Mouse (Mus musculus) small intestine, adult 2 months (tissue): Measurements from ENCODE around the gene Snx27.

ENCODE experiments used
- CTCF ChIP-seq: fragments of 200-500 bp; IDR thresholded peaks from 2 replicates; pipeline ENCODE4 v1.5.1; 2012; ENCODE audit warnings: low read depth, mild to moderate bottlenecking, control low read depth, inconsistent platforms, low read length, moderate library complexity, mixed read lengths; ENCODE audit not compliant: insufficient replicate concordance, insufficient read length; ENCODE audit errors: extremely low read depth
- POLR2A ChIP-seq: fragments of 200-500 bp; IDR thresholded peaks from 2 replicates; pipeline ENCODE4 v1.6.1; 2012; ENCODE audit warnings: low read depth, mild to moderate bottlenecking, control low read depth, inconsistent platforms, low read length, moderate library complexity

- TF ChIP-seq POLR2A (no peak; the same call in 1 of the 2 replicates), CTCF (no peak)
Measured at GRCm38 (mm10) chr3:94582456-94582891, at the start of gene Snx27.
